Mouse (Mus musculus) ES-E14 (cell line): ENCODE measurements around the gene Otulin. TPM values are rescaled to one million over a fixed set of nuclear protein-coding genes. Genes with fewer than 3 reads are reported as not detected.

ENCODE experiments used
- DNase-seq: peaks from one replicate; pipeline ENCODE4 v3.0.0-alpha.2; 2013; ENCODE audit warnings: low read depth, low spot score
- H3K27ac ChIP-seq: 2 replicates; pipeline ENCODE4 v1.5.1; 2012; ENCODE audit warnings: low read depth, mild to moderate bottlenecking, low read length, moderate library complexity, mixed read lengths; ENCODE audit not compliant: poor library complexity, insufficient read depth, severe bottlenecking
- H3K36me3 ChIP-seq: 2 replicates; pipeline ENCODE4 v1.6.1; 2012; ENCODE audit warnings: mild to moderate bottlenecking, low read length, moderate library complexity, mixed read lengths; ENCODE audit not compliant: control insufficient read depth, poor library complexity, insufficient read depth, severe bottlenecking
- H3K4me1 ChIP-seq, 2 experiments: fragments of 150-350 bp in 1 of 2; sonication (generic) in 1 of 2; 2 replicates each; pipeline ENCODE4 v1.6.1; 2012; ENCODE audit warnings: low read length in 2 of 2, mild to moderate bottlenecking in 1 of 2, mixed read lengths in 1 of 2; ENCODE audit not compliant: control insufficient read depth in 2 of 2, insufficient read depth in 2 of 2, poor library complexity in 1 of 2
- H3K4me3 ChIP-seq, 2 experiments: fragments of 150-350 bp in 1 of 2; sonication (generic) in 1 of 2; 2 replicates each; pipeline ENCODE4 v1.5.1; 2012; ENCODE audit warnings: low read length in 2 of 2, low read depth in 1 of 2, mild to moderate bottlenecking in 1 of 2, mixed read lengths in 1 of 2; ENCODE audit not compliant: insufficient read depth in 1 of 2, poor library complexity in 1 of 2, severe bottlenecking in 1 of 2
- H3K9ac ChIP-seq: 2 replicates; pipeline ENCODE4 v1.6.1; 2012; ENCODE audit warnings: low read depth, mild to moderate bottlenecking, low read length, mixed read lengths; ENCODE audit not compliant: poor library complexity, insufficient read depth, severe bottlenecking
- H3K9me3 ChIP-seq: fragments of 150-350 bp; sonication (generic); 2 replicates; pipeline ENCODE4 v1.6.1; 2012; ENCODE audit warnings: low read depth, mild to moderate bottlenecking, low read length; ENCODE audit not compliant: control insufficient read depth, insufficient read depth
- CHD2 ChIP-seq: IDR thresholded peaks from 2 replicates; pipeline ENCODE4 v1.6.1; 2014; ENCODE audit warnings: mild to moderate bottlenecking, low read depth, low read length, inconsistent platforms
- HCFC1 ChIP-seq: IDR thresholded peaks from 2 replicates; pipeline ENCODE4 v1.6.1; 2012; ENCODE audit warnings: low read length, inconsistent platforms, borderline replicate concordance; ENCODE audit not compliant: insufficient read depth
- MAFK ChIP-seq: IDR thresholded peaks from 2 replicates; pipeline ENCODE4 v1.6.1; 2014; ENCODE audit warnings: mild to moderate bottlenecking, low read depth, low read length, inconsistent platforms; ENCODE audit not compliant: insufficient read depth
- ZC3H11A ChIP-seq: IDR thresholded peaks from 2 replicates; pipeline ENCODE4 v1.6.1; 2012; ENCODE audit warnings: low read depth, mild to moderate bottlenecking, inconsistent platforms, low read length, borderline replicate concordance
- ZNF384 ChIP-seq: IDR thresholded peaks from 2 replicates; pipeline ENCODE4 v1.6.1; 2012; ENCODE audit warnings: low read depth, low read length, inconsistent platforms
- in situ Hi-C, 2 experiments: fragments of 600-800 bp; cut with MboI; formaldehyde crosslinking; loops; one replicate each; pipeline ENCODE4 v1.15.1; 2025; ENCODE audit warnings: low sequenced_read_pairs in 2 of 2, inconsistent platforms in 1 of 2; ENCODE audit not compliant: unreplicated experiment in 2 of 2
- total RNA-seq: library from RNA; depleted of rRNA; stranded (reverse); fragments of 300-350 nt; gene quantifications from 2 replicates; pipeline ENCODE4 v1.2.3, GENCODE M21; 2012

Gene Otulin
- total RNA-seq, 1 experiment, result 28.0 TPM

- no peak for TF ChIP-seq MAFK
- no peak for TF ChIP-seq CHD2
- no peak for TF ChIP-seq ZNF384
- TF ChIP-seq HCFC1, result no peak
- TF ChIP-seq ZC3H11A, result no peak
- no peaks in the 10 kb centered on the region for H3K9me3 ChIP-seq
- no peaks in the 10 kb centered on the region for H3K4me1 ChIP-seq
- H3K4me3 ChIP-seq, result no peak overlapping the region
- in situ Hi-C loops, result no loop called here
- H3K27ac ChIP-seq, result no peak overlapping the region
- H3K9ac ChIP-seq, result no peak overlapping the region
- H3K36me3 ChIP-seq, result no peaks in the 10 kb centered on the region; the same call in 1 of the 2 replicates
- no peak for DNase-seq
Observed at GRCm38 (mm10) chr15:27552129-27552700, 78.3 kb downstream of the Otulin start.

GRCm38 (mm10) chr15:27551117-27552114 is 79.1 kb downstream of the Otulin start:
- Histone ChIP-seq H3K9ac (no peak overlapping the region), H3K27ac (no peak overlapping the region), H3K4me3 (no peak overlapping the region), H3K9me3 (no peaks in the 10 kb centered on the region), H3K4me1 (no peaks in the 10 kb centered on the region), H3K36me3 (no peaks in the 10 kb centered on the region)
- in situ Hi-C loops, result no loop called here
- TF ChIP-seq HCFC1 (no peak), ZNF384 (no peak), CHD2 (no peak), ZC3H11A (no peak), MAFK (no peak)
- DNase-seq, result no peak

GRCm38 (mm10) chr15:27550358-27550992 is 80.0 kb downstream of the Otulin start:
- no peaks in the 10 kb centered on the region for H3K36me3 ChIP-seq
- no peak overlapping the region for H3K4me3 ChIP-seq
- TF ChIP-seq HCFC1 (no peak), ZC3H11A (no peak), ZNF384 (no peak), CHD2 (no peak), MAFK (no peak)
- H3K9me3 ChIP-seq, result no peaks in the 10 kb centered on the region
- in situ Hi-C loops, result no loop called here
- no peak for DNase-seq
- H3K27ac ChIP-seq, result no peak overlapping the region
- H3K4me1 ChIP-seq, result no peaks in the 10 kb centered on the region
- no peak overlapping the region for H3K9ac ChIP-seq

GRCm38 (mm10) chr15:27549878-27550277 is 80.6 kb downstream of the Otulin start:
- H3K9ac ChIP-seq, result no peak overlapping the region
- no peak for DNase-seq
- H3K9me3 ChIP-seq, result no peaks in the 10 kb centered on the region
- no peak overlapping the region for H3K27ac ChIP-seq
- H3K4me1 ChIP-seq, result no peaks in the 10 kb centered on the region
- in situ Hi-C loops, result no loop called here
- no peak overlapping the region for H3K4me3 ChIP-seq
- H3K36me3 ChIP-seq, result no peaks in the 10 kb centered on the region
- TF ChIP-seq CHD2 (no peak), HCFC1 (no peak), ZNF384 (no peak), MAFK (no peak), ZC3H11A (no peak)
